Mouse (Mus musculus) layer of hippocampus, postnatal 36 days (tissue): ENCODE results near the gene Htr3b. TPM values are rescaled to one million over a fixed set of nuclear protein-coding genes. Genes with fewer than 3 reads are reported as not detected.
A peak's percentile ranks its signal among the peaks of the same experiment; 100 is the strongest.

Experiments
- DNase-seq, 2 experiments: peaks; one replicate each; pipeline ENCODE4 v3.0.0; 2022
- total RNA-seq, 2 experiments: library from RNA; stranded (reverse); gene quantifications; 2 replicates each; pipeline ENCODE4 v1.2.3; 2021

Htr3b gene
- total RNA-seq, 2 experiments from 2014 or later: not detected

GRCm38 (mm10) chr9:48916011-48916788 lies 48.6 kb downstream of the Htr3b start:
- no peak for DNase-seq

- DNase-seq: peak; percentile 37 to 38
These were observed 53.8 kb downstream of the Htr3b start, which contains the start of gene Htr3a for GRCm38 (mm10) chr9:48910885-48911537. TSS of gene Htr3a (minus strand) at chr9:48911099.

- no peak for DNase-seq
These were observed 60.4 kb downstream of the Htr3b start for GRCm38 (mm10) chr9:48904421-48904820.

- no peak for DNase-seq
These were observed 61.0 kb downstream of the Htr3b start for GRCm38 (mm10) chr9:48903766-48904165.

- no peak for DNase-seq
These were observed 66.2 kb downstream of the Htr3b start for GRCm38 (mm10) chr9:48898551-48898950.

GRCm38 (mm10) chr9:48895819-48896536 lies 68.8 kb downstream of the Htr3b start:
- peak in 1 of 2 experiments; percentile 9 for DNase-seq

- DNase-seq: no peak
These were observed 70.0 kb downstream of the Htr3b start for GRCm38 (mm10) chr9:48894755-48895154.

GRCm38 (mm10) chr9:48893986-48894385 lies 70.8 kb downstream of the Htr3b start:
- DNase-seq: peak; percentile 62 to 70

GRCm38 (mm10) chr9:48889093-48889492 lies 75.7 kb downstream of the Htr3b start:
- no peak for DNase-seq

Other genes starting within 250 kb of the Htr3b start
- 100 to 1,000 TPM; 104 to 149 TPM for gene Zbtb16, start 128.8 kb downstream of the Htr3b start, total RNA-seq
- 10 to 100 TPM; 11.7 to 14.2 TPM for gene Htr3a, start 53.9 kb downstream of the Htr3b start, total RNA-seq
- 10 to 100 TPM; 36.4 to 36.8 TPM for gene Usp28, start 20.4 kb upstream of the Htr3b start, total RNA-seq
- gene Zw10, start 90.6 kb upstream of the Htr3b start, total RNA-seq: 10 to 100 TPM; 17.3 to 19.7 TPM
- gene Tmprss5, start 116.3 kb upstream of the Htr3b start, total RNA-seq: under 1 TPM; 0.55 to 0.61 TPM